Mouse (Mus musculus): ENCODE data around the gene Rgl2. TPM values are rescaled to one million over a fixed set of nuclear protein-coding genes. Genes with fewer than 3 reads are reported as not detected.
"Not testable (repeated sequence)": the region's sequence is repeated elsewhere in the genome, so short reads cannot be mapped to it uniquely, and the experiment has no call there.

The Rgl2 gene
- polyA plus RNA-seq (2012; rRNA removed) (193 and 265 TPM in 2 replicates), polyA plus RNA-seq (2014; fragmentation: Nextera tagmentation; extraction: Ambion mirVana) (48.7 and 51.8 TPM in 2 replicates)

DNA sequence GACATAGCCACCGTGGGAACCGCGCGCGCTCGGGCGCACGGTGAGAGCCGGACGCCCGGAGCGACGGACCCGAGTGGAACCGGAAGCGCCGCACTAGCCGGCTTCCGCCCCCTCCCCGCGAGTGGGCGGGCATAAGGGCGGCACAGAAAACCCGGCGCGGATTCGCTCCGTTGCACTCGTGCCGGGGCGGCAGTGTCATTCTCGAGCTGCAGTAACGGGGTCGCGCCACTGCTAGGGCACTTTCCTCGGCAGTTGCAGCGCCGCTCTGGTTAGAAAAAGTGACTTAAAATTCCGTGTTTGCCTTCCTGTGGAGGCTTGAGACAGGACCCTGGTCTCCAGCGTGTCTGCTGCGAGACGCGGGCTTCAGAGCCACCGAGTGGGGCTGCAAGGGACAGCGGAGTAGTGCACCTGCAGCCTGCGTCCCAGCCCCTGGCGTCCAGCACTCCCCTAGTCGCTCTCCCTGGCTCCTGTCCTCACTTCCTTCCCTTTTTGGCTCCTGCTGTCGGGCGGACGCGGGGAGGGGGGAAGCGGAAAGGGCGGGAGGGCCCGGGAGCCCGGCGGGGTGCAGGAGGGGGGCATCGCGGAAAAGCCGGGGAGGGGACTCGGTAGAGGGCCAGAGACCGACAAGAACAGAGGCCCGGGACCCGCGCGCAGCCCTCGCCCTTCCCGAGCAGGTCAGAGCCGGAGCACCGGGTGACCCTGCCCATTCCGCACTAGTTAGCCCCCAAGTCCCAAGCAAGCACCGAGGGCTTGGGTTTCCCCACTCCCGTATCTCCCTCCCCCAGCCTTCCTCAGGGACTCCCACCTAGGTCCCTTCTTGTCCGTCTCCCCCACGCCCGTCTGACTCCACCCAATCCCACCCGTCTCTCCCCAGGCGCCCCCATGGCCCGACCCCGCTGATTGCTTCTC, at the start of gene Rgl2:
Gene Rgl2, plus strand, starts transcription at position 173 of the 909 bp plus-strand sequence.
- Histone ChIP-seq H3K4me3 (replicated peaks; ENCODE audit: low read length) (peak within 1 kb of the TSS; percentile 84), H3K9me3 (ENCODE audit: control insufficient read depth, low read length) (no peaks in the 10 kb centered on the region), H3K4me1 (ENCODE audit: control insufficient read depth, insufficient read depth, low read length) (peaks cover 15% of the 10 kb centered on the region), H3K36me3 (ENCODE audit: control insufficient read depth, insufficient read depth, low read length) (peaks cover 35% of the 10 kb centered on the region), H3K27me3 (ENCODE audit: control insufficient read depth, insufficient read depth, low read length) (no peaks in the 10 kb centered on the region), H3K4me2 (replicated peaks; ENCODE audit: low read depth, low read length, severe bottlenecking) (peak within 1 kb of the TSS; percentile 98), H3K27ac (replicated peaks; ENCODE audit: low read depth, low read length) (peak within 1 kb of the TSS; percentile 90), H3K9ac (ENCODE audit: low read depth, low read length, severe bottlenecking) (peak within 1 kb of the TSS; percentile 72)
- peak; percentile 94 for DNase-seq (ENCODE audit: low spot score)
- under 1% methylated on average over 62 of the region's 80 CpGs for WGBS
- peak; percentile 92 for ATAC-seq (ENCODE audit: low FRiP score, low read depth)
- 0 out of 2 replicates have a peak, but pooled peaks have one; percentile 34 for TF ChIP-seq POLR2A (IDR thresholded peaks at IDR 0.05; ENCODE audit: borderline replicate concordance, extremely low read depth, insufficient read depth, insufficient read length)

DNA sequence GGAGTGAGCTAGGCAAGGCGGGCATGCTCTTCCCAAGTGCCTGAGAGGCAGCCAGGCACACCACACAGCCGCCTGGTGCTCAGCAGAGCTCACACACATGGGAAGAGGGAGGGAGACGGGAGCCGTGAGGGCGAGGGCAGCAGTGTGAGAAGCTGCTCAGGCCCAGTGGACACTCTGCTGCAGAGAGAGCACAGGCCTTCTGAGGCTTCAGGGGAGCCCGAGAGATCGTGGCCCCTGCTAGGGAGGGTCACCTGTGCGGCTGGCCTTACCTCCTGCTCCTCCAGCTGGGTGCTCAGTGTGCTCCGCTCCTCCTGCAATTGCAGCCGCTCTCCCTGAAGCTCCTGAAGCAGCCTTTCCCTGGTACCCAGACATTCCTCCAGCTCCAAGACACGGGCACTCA, 45.0 kb upstream of the Rgl2 start:
- not testable (repeated sequence) for H3K4me1 ChIP-seq (ENCODE audit: control insufficient read depth, insufficient read depth, low read length)

DNA sequence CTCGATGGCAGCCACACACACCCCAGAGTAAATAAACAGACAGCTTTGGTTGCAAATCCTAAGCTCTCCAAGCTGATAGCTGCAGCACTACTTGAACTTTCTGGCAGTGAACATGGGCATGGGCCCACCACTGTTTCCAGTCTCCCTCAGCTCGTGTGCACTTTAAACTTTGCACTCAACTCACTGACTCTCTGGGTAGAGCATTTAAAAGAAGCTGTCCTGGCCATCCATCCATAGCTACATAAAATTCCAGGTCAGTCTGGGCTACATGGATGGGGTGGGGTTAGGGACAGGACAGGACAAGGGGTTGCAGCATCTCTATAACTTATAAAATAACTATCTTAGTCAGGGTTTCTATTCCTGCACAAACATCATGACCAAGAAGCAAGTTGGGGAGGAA, 41.5 kb upstream of the Rgl2 start:
- 68% methylated on average over 2 of the region's 2 CpGs for WGBS
- ATAC-seq (ENCODE audit: low FRiP score, low read depth); H3K4me2 ChIP-seq (replicated peaks; ENCODE audit: low read depth, low read length, severe bottlenecking): not testable (repeated sequence)

More for the DNA sequence above, 45.0 kb upstream of the Rgl2 start:
- H3K9me3 ChIP-seq (ENCODE audit: control insufficient read depth, low read length); DNase-seq (ENCODE audit: low spot score); H3K9ac ChIP-seq (ENCODE audit: low read depth, low read length, severe bottlenecking); H3K27ac ChIP-seq (replicated peaks; ENCODE audit: low read depth, low read length); H3K4me3 ChIP-seq (replicated peaks; ENCODE audit: low read length); H3K4me2 ChIP-seq (replicated peaks; ENCODE audit: low read depth, low read length, severe bottlenecking); ATAC-seq (ENCODE audit: low FRiP score, low read depth); H3K27me3 ChIP-seq (ENCODE audit: control insufficient read depth, insufficient read depth, low read length): not testable (repeated sequence)
- peaks cover 28% of the 10 kb centered on the region for H3K36me3 ChIP-seq (ENCODE audit: control insufficient read depth, insufficient read depth, low read length)
- 93% methylated on average over 5 of the region's 11 CpGs for WGBS

DNA sequence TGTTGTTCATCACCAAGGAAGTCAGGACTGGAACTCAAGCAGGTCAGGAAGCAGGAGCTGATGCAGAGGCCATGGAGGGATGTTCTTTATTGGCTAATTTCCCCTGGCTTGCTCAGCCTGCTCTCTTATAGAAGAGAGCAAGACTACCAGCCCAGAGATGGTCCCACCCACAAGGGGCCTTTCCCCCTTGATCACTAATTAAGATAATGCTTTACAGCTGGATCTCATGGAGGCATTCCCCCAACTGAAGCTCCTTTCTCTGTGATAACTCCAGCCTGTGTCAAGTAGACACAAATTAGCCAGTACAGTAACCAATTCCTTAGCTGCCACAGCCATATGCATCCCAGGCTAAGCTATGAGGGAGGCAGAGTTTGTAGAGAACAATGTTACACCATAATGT, 41.1 kb upstream of the Rgl2 start:
- ATAC-seq (ENCODE audit: low FRiP score, low read depth); H3K27me3 ChIP-seq (ENCODE audit: control insufficient read depth, insufficient read depth, low read length); H3K9me3 ChIP-seq (ENCODE audit: control insufficient read depth, low read length); H3K27ac ChIP-seq (replicated peaks; ENCODE audit: low read depth, low read length); H3K4me3 ChIP-seq (replicated peaks; ENCODE audit: low read length); DNase-seq (ENCODE audit: low spot score); H3K9ac ChIP-seq (ENCODE audit: low read depth, low read length, severe bottlenecking); H3K4me1 ChIP-seq (ENCODE audit: control insufficient read depth, insufficient read depth, low read length): not testable (repeated sequence)
- Histone ChIP-seq H3K4me2 (replicated peaks; ENCODE audit: low read depth, low read length, severe bottlenecking) (0 out of 2 replicates have a peak overlapping the region, but pooled peaks have one; percentile 45), H3K36me3 (ENCODE audit: control insufficient read depth, insufficient read depth, low read length) (peaks cover 11% of the 10 kb centered on the region; the same call in 1 of the 2 replicates)

More for the DNA sequence above, 41.5 kb upstream of the Rgl2 start:
- H3K4me1 ChIP-seq (ENCODE audit: control insufficient read depth, insufficient read depth, low read length); H3K9ac ChIP-seq (ENCODE audit: low read depth, low read length, severe bottlenecking); H3K9me3 ChIP-seq (ENCODE audit: control insufficient read depth, low read length); DNase-seq (ENCODE audit: low spot score); H3K27me3 ChIP-seq (ENCODE audit: control insufficient read depth, insufficient read depth, low read length); H3K27ac ChIP-seq (replicated peaks; ENCODE audit: low read depth, low read length); H3K4me3 ChIP-seq (replicated peaks; ENCODE audit: low read length): not testable (repeated sequence)
- peaks cover 13% of the 10 kb centered on the region; the same call in 1 of the 2 replicates for H3K36me3 ChIP-seq (ENCODE audit: control insufficient read depth, insufficient read depth, low read length)

DNA sequence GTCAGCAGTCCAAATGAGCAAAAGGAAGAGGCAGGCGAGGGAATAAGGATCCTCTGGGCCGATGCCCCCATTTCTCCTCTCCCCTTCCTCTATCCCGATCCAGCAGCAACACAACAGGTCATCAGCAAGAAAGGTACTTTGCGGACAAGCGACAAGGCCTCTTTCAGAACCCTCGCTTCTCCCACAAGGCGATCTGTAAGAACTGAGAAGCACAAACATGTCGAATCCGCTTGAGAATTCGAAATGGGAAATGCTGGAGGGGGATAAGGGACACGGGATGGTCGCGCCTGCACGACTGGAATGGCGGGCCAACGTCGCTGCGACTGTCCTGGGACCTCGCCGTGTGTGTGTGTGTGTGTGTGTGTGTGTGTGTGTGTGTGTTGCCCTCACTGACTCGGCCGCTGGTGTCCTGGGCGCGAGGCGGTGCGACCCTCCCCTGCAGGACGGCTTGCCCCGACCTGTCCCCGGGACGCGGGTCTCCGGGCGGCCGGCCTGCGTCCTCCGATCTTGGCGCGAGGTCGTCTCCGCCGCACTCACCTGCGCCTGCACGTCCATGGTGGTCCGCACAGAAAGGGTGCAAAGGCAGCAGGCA, 39.3 kb upstream of the Rgl2 start:
- not testable (repeated sequence) for DNase-seq (ENCODE audit: low spot score); H3K4me1 ChIP-seq (ENCODE audit: control insufficient read depth, insufficient read depth, low read length); H3K27me3 ChIP-seq (ENCODE audit: control insufficient read depth, insufficient read depth, low read length); H3K27ac ChIP-seq (replicated peaks; ENCODE audit: low read depth, low read length); ATAC-seq (ENCODE audit: low FRiP score, low read depth); H3K9me3 ChIP-seq (ENCODE audit: control insufficient read depth, low read length)
- peak overlapping the region; percentile 58 for H3K4me3 ChIP-seq (replicated peaks; ENCODE audit: low read length)
- under 1% methylated on average over 27 of the region's 44 CpGs for WGBS
- H3K36me3 ChIP-seq (ENCODE audit: control insufficient read depth, insufficient read depth, low read length) = peaks cover 11% of the 10 kb centered on the region; the same call in 1 of the 2 replicates
- H3K4me2 ChIP-seq (replicated peaks; ENCODE audit: low read depth, low read length, severe bottlenecking) = peak overlapping the region; percentile 60
- H3K9ac ChIP-seq (ENCODE audit: low read depth, low read length, severe bottlenecking) = peak overlapping the region; percentile 62

Data from limb, embryonic 14.5 days (tissue).